ENCODE assay signal across 8 mouse cellular contexts in genomic region chr10:89444381-89444780, GRCm38 (mm10). TPM values are rescaled to one million over a fixed set of nuclear protein-coding genes. Genes with fewer than 3 reads are reported as not detected.
A peak's percentile ranks its signal among the peaks of the same experiment; 100 is the strongest.
DNase-seq lines count a peak whose midpoint lies in the region; ATAC-seq lines count a peak whose summit lies in the region.

No protein-coding gene starts in this region.

- H3K9ac ChIP-seq in heart, embryonic 13.5 days: peak overlapping the region; percentile 87
- H3K9ac ChIP-seq in hindbrain, embryonic 14.5 days: peak overlapping the region; percentile 59; the same call in 1 of the 2 replicates
- no peak overlapping the region for H3K9ac ChIP-seq in midbrain, embryonic 14.5 days (replicated peaks; ENCODE audit: low read length)

- DNase-seq in heart, postnatal 36 days: no peak
- DNase-seq in Muller cell, postnatal 12 days (ENCODE audit: inconsistent ontology term): peak; percentile 56
- DNase-seq in hindbrain, embryonic 14.5 days (ENCODE audit: low spot score): no peak
- DNase-seq in midbrain, embryonic 14.5 days: no peak
- no peak for DNase-seq in cerebellum, adult 11 months
- no peak for DNase-seq in layer of hippocampus, postnatal 14 days (ENCODE audit: low spot score in 2 of 2)
- DNase-seq in right cerebral cortex, postnatal 25 days: no peak

- H3K4me3 ChIP-seq in heart, embryonic 13.5 days: peak overlapping the region; percentile 87
- H3K4me3 ChIP-seq in hindbrain, embryonic 14.5 days (replicated peaks; ENCODE audit: low read length): peak overlapping the region; percentile 65; the same call in 1 of the 2 replicates
- H3K4me3 ChIP-seq in midbrain, embryonic 14.5 days (replicated peaks; ENCODE audit: low read depth, low read length): peak overlapping the region; percentile 50

- intact Hi-C loops in heart, postnatal 36 days (cut with DNase I): loop anchor here (10.0 kb wide), 1 partner anchor 290 kb away; the partner anchor contains the start of gene Actr6

- peaks cover 4% of the 10 kb centered on the region; the same call in 1 of the 2 replicates for H3K9me3 ChIP-seq in heart, embryonic 13.5 days
- no peaks in the 10 kb centered on the region for H3K9me3 ChIP-seq in hindbrain, embryonic 14.5 days (ENCODE audit: control insufficient read depth, low read length)
- no peaks in the 10 kb centered on the region for H3K9me3 ChIP-seq in midbrain, embryonic 14.5 days (ENCODE audit: control insufficient read depth, low read length)

- peaks cover 30% of the 10 kb centered on the region for H3K4me1 ChIP-seq in heart, embryonic 13.5 days
- H3K4me1 ChIP-seq in hindbrain, embryonic 14.5 days (replicated peaks; ENCODE audit: control insufficient read depth, insufficient read depth, low read length): no peaks in the 10 kb centered on the region
- 0 out of 2 replicates have a peak, but pooled peaks cover 3% of the 10 kb centered on the region for H3K4me1 ChIP-seq in midbrain, embryonic 14.5 days (ENCODE audit: control insufficient read depth, insufficient read depth, low read length)

- H3K4me2 ChIP-seq in heart, embryonic 13.5 days: peak overlapping the region; percentile 89
- H3K4me2 ChIP-seq in hindbrain, embryonic 14.5 days (replicated peaks): peak overlapping the region; percentile 94
- H3K4me2 ChIP-seq in midbrain, embryonic 14.5 days (ENCODE audit: low read length): peak overlapping the region; percentile 93

- peak overlapping the region; percentile 77 for H3K27ac ChIP-seq in heart, embryonic 13.5 days (replicated peaks)
- no peak overlapping the region for H3K27ac ChIP-seq in hindbrain, embryonic 14.5 days
- H3K27ac ChIP-seq in midbrain, embryonic 14.5 days (replicated peaks; ENCODE audit: low read depth, low read length): no peak overlapping the region

- ATAC-seq in heart, embryonic 13.5 days (ENCODE audit: extremely low read depth, insufficient number of reproducible peaks, low FRiP score, low TSS enrichment): no peak
- ATAC-seq in hindbrain, embryonic 14.5 days (ENCODE audit: low FRiP score): no peak
- ATAC-seq in midbrain, embryonic 14.5 days (ENCODE audit: low FRiP score, low TSS enrichment): no peak

- H3K27me3 ChIP-seq in heart, embryonic 13.5 days (replicated peaks): no peaks in the 10 kb centered on the region
- peaks cover 26% of the 10 kb centered on the region for H3K27me3 ChIP-seq in hindbrain, embryonic 14.5 days (ENCODE audit: control insufficient read depth, insufficient read depth, low read length)
- peaks cover 29% of the 10 kb centered on the region; the same call in 1 of the 2 replicates for H3K27me3 ChIP-seq in midbrain, embryonic 14.5 days (ENCODE audit: control insufficient read depth, insufficient read depth, low read length)

- peaks cover 12% of the 10 kb centered on the region for H3K36me3 ChIP-seq in heart, embryonic 13.5 days
- H3K36me3 ChIP-seq in hindbrain, embryonic 14.5 days (replicated peaks; ENCODE audit: control insufficient read depth, insufficient read depth): no peaks in the 10 kb centered on the region
- no peaks in the 10 kb centered on the region for H3K36me3 ChIP-seq in midbrain, embryonic 14.5 days (ENCODE audit: control insufficient read depth, insufficient read depth, low read length)

- 51% methylated on average over 3 of the region's 3 CpGs for WGBS in heart, embryonic 13.5 days
- WGBS in hindbrain, embryonic 14.5 days: 36% methylated on average over 3 of the region's 3 CpGs
- WGBS in midbrain, embryonic 14.5 days: 27% methylated on average over 3 of the region's 3 CpGs

RNA-seq across cellular contexts. Expression of gene Gas2l3, which starts 0.6 kb away (rescaled TPM):
- polyA plus RNA-seq in heart, embryonic 13.5 days (2015; fragmentation: Nextera tagmentation; extraction: Ambion mirVana): 16.8 and 23.2 TPM in 2 replicates
- 1 to 10 TPM; 2.2 to 2.4 TPM for total RNA-seq in heart, postnatal 36 days (2021)
- polyA plus RNA-seq in hindbrain, embryonic 14.5 days (2014; fragmentation: Nextera tagmentation; extraction: Ambion mirVana): 5.8 and 6.3 TPM in 2 replicates
- polyA plus RNA-seq in midbrain, embryonic 14.5 days (2014; fragmentation: Nextera tagmentation; extraction: Ambion mirVana): 3.6 and 6.0 TPM in 2 replicates
- 1 to 10 TPM; 3.3 to 3.4 TPM for total RNA-seq in layer of hippocampus, postnatal 14 days (2021)
